Mouse (Mus musculus): ENCODE measurements around the gene Calcrl.

The Calcrl gene

DNA sequence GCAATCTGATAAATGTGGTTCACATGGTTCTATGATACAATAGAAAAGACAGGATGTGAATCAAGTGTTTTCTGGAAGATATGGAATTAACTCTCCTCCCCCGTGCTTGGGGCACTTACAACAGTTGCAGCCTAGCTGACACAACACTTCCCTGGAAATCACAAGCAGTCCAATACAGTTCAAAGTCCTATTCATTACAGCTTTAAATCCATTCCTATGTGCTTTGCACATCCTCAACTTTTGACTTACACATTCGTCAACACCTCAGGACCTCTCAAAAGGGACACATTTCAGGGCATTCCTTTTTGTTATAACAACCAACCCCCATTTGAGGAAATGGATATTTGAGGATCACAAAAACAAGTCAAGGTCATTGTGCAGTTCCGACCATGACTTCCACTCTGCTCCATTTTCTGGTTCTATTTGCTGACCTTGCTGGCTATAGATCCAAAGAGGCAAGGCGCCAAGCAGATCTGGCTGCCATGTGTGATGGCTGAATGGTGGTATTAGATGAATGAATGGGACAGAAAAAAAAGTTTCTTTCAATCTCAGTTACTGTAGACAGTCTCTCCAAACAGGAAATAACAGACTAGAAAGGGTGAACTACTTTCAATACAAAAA lies 108.9 kb downstream of the Calcrl start:
- DNase-seq (ENCODE audit: low read depth, low spot score) = no peak

DNA sequence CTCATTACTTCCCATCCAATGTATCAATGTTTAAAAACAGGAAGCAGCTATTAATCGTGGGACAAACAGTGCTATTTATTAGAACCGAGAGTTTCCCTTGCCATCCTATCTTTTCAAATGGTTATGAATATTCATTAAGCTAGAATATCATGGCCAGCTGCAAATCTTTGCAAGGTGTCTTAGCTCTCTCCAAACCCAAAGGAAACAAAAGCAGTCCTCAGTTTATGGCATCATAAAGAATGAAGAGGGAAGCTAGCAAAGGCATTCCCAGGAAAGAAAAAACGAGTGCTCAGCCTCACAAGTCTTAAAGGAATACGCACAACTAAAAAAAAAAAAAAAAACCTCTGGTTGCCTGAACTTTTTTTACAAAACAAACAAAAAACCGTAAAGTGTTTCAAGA lies 128.7 kb downstream of the Calcrl start:
- DNase-seq (ENCODE audit: low read depth, low spot score) = no peak

GRCm38 (mm10) chr2:84295068-84295467 lies 130.1 kb downstream of the Calcrl start:
- no peak for DNase-seq (ENCODE audit: low read depth, low spot score)

- DNase-seq (ENCODE audit: low read depth, low spot score) = no peak
Measured at GRCm38 (mm10) chr2:84294611-84295010, 130.6 kb downstream of the Calcrl start.

GRCm38 (mm10) chr2:84292351-84293000 lies 132.7 kb downstream of the Calcrl start:
- no peak for DNase-seq (ENCODE audit: low read depth, low spot score)

DNA sequence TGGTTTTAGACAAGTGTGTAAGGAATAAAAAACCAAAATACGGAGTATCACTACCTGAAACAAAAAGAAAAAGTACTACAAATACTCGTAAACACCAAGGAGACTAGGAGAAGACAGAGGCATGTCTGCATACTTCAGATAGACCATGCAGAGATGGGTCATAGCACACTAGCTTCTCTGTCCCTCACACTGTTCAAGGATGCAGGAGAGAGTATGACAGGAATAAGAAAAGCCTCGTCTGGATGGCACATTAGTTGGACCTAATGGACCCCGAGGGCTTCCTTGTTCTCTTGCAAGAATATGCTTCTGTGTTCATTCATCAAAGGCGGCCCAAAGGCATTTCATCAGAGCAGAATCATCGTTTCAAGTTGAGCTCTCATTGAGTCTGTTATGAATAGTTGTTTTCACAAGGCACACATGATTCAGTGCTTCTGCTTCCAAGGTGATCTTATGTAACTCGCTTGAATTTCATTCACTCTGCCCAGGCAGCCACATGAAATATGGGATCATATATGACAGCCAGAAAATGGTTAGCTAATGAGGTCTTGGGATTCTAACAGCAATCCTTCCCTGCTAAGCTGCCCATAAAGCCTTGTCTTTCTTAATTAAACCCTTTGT lies 136.2 kb downstream of the Calcrl start:
- no peak for DNase-seq (ENCODE audit: low read depth, low spot score)
